Mouse (Mus musculus): ENCODE data around the gene Hbb-bt. TPM values are rescaled to one million over a fixed set of nuclear protein-coding genes. Genes with fewer than 3 reads are reported as not detected.
"Not testable (repeated sequence)": the region's sequence is repeated elsewhere in the genome, so short reads cannot be mapped to it uniquely, and the experiment has no call there.

The Hbb-bt gene
- polyA plus RNA-seq, 1 experiment from 2014 or later = 1,868 TPM

DNA sequence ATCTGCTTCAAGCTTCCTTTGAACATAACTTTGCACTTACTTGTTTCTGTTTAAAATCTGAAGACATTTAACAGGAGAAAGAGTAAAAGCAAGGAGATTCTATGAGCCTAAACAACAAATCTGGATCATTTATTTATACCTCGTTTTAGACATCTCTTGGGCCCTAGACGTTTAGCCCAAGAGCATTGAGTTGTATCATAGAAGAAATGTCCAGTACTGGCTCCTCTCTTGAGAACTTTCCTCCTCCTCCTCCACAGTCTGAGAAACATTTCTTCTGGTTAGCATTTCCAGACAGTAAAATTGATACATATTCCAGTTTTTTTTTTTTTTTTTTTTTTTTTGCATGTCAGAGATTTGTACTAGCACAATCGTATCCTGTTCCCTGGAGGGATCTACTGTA lies 22.1 kb downstream of the Hbb-bt start, which contains the start of gene Olfr67:
Gene Olfr67 (minus strand): TSS at position 101 of the 400 bp plus-strand sequence.
- ATAC-seq (replicated peaks; ENCODE audit: low FRiP score, low TSS enrichment, low read depth) (no peak), DNase-seq (ENCODE audit: low spot score) (no peak)
- no peak within 1 kb of the TSS for H3K9ac ChIP-seq (ENCODE audit: low read length)
- no peaks in the 10 kb centered on the region for H3K27me3 ChIP-seq (replicated peaks; ENCODE audit: control insufficient read depth, insufficient read depth, low read length)
- H3K36me3 ChIP-seq (ENCODE audit: control insufficient read depth, insufficient read depth, low read length) = no peaks in the 10 kb centered on the region
- no peaks in the 10 kb centered on the region for H3K4me1 ChIP-seq (replicated peaks; ENCODE audit: control insufficient read depth, insufficient read depth, low read length)
- H3K4me2 ChIP-seq (ENCODE audit: low read length) = no peak within 1 kb of the TSS
- no peak within 1 kb of the TSS for H3K4me3 ChIP-seq (ENCODE audit: low read depth, low read length)
- WGBS = 69% methylated on average over 3 of the region's 3 CpGs
- no peak within 1 kb of the TSS for H3K27ac ChIP-seq (ENCODE audit: low read depth)
- H3K9me3 ChIP-seq (ENCODE audit: control insufficient read depth, low read length) = no peaks in the 10 kb centered on the region

DNA sequence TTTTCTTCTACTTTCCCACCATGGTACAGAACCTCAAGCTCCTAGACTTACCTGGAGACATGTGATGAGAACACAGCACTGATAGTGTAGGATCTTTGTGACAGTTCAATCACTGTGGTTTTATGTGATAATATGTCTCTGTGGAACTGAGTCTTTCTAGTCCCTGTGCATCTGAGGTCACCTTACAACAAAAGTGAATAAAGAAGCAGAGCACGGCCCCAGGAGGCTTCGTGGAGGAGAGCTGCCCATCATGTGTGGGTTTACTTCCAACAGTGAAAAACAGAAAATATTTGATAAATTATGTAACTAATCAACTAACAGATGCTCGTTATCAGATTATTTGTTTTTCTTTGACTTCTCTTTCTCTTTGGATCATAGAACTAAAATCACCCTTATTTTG lies 34.2 kb downstream of the Hbb-bt start, which contains the start of gene Olfr68:
Gene Olfr68 (minus strand): TSS at position 101 of the 400 bp plus-strand sequence.
- Histone ChIP-seq H3K27me3 (replicated peaks; ENCODE audit: control insufficient read depth, insufficient read depth, low read length) (no peaks in the 10 kb centered on the region), H3K4me2 (ENCODE audit: low read length) (no peak within 1 kb of the TSS), H3K27ac (ENCODE audit: low read depth) (no peak within 1 kb of the TSS), H3K4me3 (ENCODE audit: low read depth, low read length) (no peak within 1 kb of the TSS), H3K4me1 (replicated peaks; ENCODE audit: control insufficient read depth, insufficient read depth, low read length) (no peaks in the 10 kb centered on the region), H3K9me3 (ENCODE audit: control insufficient read depth, low read length) (no peaks in the 10 kb centered on the region), H3K9ac (ENCODE audit: low read length) (no peak within 1 kb of the TSS), H3K36me3 (ENCODE audit: control insufficient read depth, insufficient read depth, low read length) (no peaks in the 10 kb centered on the region)
- 75% methylated on average over 3 of the region's 3 CpGs for WGBS
- ATAC-seq (replicated peaks; ENCODE audit: low FRiP score, low TSS enrichment, low read depth) = no peak
- DNase-seq (ENCODE audit: low spot score) = no peak

DNA sequence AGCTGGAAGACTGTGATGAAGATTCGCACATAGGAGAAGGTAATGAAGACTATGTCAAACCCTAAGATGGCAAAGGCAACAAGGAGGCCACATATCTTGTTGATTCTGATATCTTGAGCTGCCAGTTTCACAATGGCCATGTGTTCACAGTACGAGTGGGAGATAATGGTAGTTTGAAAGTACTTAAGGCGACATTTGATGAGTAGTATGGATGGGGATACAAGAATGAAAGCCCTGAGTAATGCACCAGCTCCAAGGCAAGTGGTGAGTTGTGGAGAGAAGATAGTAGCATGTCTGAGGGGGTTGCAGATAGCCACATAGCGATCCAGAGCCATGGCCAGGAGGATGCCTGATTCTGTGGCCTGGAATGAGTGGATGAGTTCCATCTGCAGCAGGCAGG lies 36.1 kb downstream of the Hbb-bt start:
- H3K4me1 ChIP-seq (replicated peaks; ENCODE audit: control insufficient read depth, insufficient read depth, low read length); H3K9ac ChIP-seq (ENCODE audit: low read length); H3K9me3 ChIP-seq (ENCODE audit: control insufficient read depth, low read length); H3K27ac ChIP-seq (ENCODE audit: low read depth); H3K4me2 ChIP-seq (ENCODE audit: low read length); H3K36me3 ChIP-seq (ENCODE audit: control insufficient read depth, insufficient read depth, low read length); H3K4me3 ChIP-seq (ENCODE audit: low read depth, low read length); ATAC-seq (replicated peaks; ENCODE audit: low FRiP score, low TSS enrichment, low read depth); DNase-seq (ENCODE audit: low spot score); H3K27me3 ChIP-seq (replicated peaks; ENCODE audit: control insufficient read depth, insufficient read depth, low read length): not testable (repeated sequence)
- WGBS = 79% methylated on average over 4 of the region's 4 CpGs

DNA sequence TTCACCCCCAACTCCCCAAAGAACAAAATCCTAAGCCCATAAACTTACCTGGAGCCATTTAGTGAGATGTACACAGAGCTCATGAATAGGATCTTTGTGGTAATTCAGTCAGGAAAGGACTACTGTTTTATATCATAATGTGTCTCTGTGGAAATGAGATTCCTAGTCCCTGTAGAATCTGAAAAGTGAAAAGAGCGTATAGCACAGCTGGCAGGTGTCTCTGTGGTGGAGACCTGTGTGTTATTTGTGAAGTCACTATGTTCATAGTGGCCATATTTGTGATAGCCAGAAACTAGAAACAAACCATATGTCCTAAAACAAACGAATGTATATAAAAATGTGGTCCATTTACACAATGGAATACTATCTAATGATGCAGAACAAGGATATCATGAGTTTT lies 42.3 kb downstream of the Hbb-bt start, which contains the start of gene Olfr69:
Gene Olfr69 (minus strand): TSS at position 101 of the 400 bp plus-strand sequence.
- Histone ChIP-seq H3K9me3 (ENCODE audit: control insufficient read depth, low read length) (no peaks in the 10 kb centered on the region), H3K4me1 (replicated peaks; ENCODE audit: control insufficient read depth, insufficient read depth, low read length) (no peaks in the 10 kb centered on the region), H3K36me3 (ENCODE audit: control insufficient read depth, insufficient read depth, low read length) (no peaks in the 10 kb centered on the region), H3K4me2 (ENCODE audit: low read length) (no peak within 1 kb of the TSS), H3K27ac (ENCODE audit: low read depth) (no peak within 1 kb of the TSS), H3K4me3 (ENCODE audit: low read depth, low read length) (no peak within 1 kb of the TSS), H3K9ac (ENCODE audit: low read length) (no peak within 1 kb of the TSS), H3K27me3 (replicated peaks; ENCODE audit: control insufficient read depth, insufficient read depth, low read length) (no peaks in the 10 kb centered on the region)
- no peak for ATAC-seq (replicated peaks; ENCODE audit: low FRiP score, low TSS enrichment, low read depth)
- 81% methylated on average over 2 of the region's 2 CpGs for WGBS
- DNase-seq (ENCODE audit: low spot score) = no peak

DNA sequence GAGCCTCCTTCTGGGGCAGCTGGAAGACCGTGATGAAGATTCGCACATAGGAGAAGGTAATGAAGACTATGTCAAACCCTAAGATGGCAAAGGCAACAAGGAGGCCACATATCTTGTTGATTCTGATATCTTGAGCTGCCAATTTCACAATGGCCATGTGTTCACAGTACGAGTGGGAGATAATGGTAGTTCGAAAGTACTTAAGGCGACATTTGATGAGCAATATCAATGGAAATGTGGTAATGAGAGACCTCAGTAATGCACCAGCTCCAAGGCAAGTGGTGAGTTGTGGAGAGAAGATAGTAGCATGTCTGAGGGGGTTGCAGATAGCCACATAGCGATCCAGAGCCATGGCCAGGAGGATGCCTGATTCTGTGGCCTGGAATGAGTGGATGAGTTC lies 46.1 kb downstream of the Hbb-bt start:
- not testable (repeated sequence) for ATAC-seq (replicated peaks; ENCODE audit: low FRiP score, low TSS enrichment, low read depth); H3K4me3 ChIP-seq (ENCODE audit: low read depth, low read length); H3K4me2 ChIP-seq (ENCODE audit: low read length); DNase-seq (ENCODE audit: low spot score); H3K9me3 ChIP-seq (ENCODE audit: control insufficient read depth, low read length); H3K27me3 ChIP-seq (replicated peaks; ENCODE audit: control insufficient read depth, insufficient read depth, low read length); H3K9ac ChIP-seq (ENCODE audit: low read length); H3K27ac ChIP-seq (ENCODE audit: low read depth); H3K36me3 ChIP-seq (ENCODE audit: control insufficient read depth, insufficient read depth, low read length); H3K4me1 ChIP-seq (replicated peaks; ENCODE audit: control insufficient read depth, insufficient read depth, low read length)
- 94% methylated on average over 6 of the region's 6 CpGs for WGBS

Other genes with a start within 250 kb of the Hbb-bt start
- gene Olfr616, start 244.9 kb downstream of the Hbb-bt start, polyA plus RNA-seq (2014; fragmentation: Nextera tagmentation; extraction: Ambion mirVana) = not detected in 2 replicates
- not detected in 2 replicates for gene Olfr617, start 240.9 kb downstream of the Hbb-bt start, polyA plus RNA-seq (2014; fragmentation: Nextera tagmentation; extraction: Ambion mirVana)
- not detected in 2 replicates for gene Olfr618, start 223.9 kb downstream of the Hbb-bt start, polyA plus RNA-seq (2014; fragmentation: Nextera tagmentation; extraction: Ambion mirVana)
- gene Olfr619, start 213.4 kb downstream of the Hbb-bt start, polyA plus RNA-seq (2014; fragmentation: Nextera tagmentation; extraction: Ambion mirVana) = not detected in 2 replicates
- not detected in 2 replicates for gene Olfr620, start 201.5 kb downstream of the Hbb-bt start, polyA plus RNA-seq (2014; fragmentation: Nextera tagmentation; extraction: Ambion mirVana)
- not detected in 2 replicates for gene Olfr622, start 171.3 kb downstream of the Hbb-bt start, polyA plus RNA-seq (2014; fragmentation: Nextera tagmentation; extraction: Ambion mirVana)
- not detected in 2 replicates for gene Olfr623, start 150.3 kb downstream of the Hbb-bt start, polyA plus RNA-seq (2014; fragmentation: Nextera tagmentation; extraction: Ambion mirVana)
- gene Olfr624, start 142.8 kb downstream of the Hbb-bt start, polyA plus RNA-seq (2014; fragmentation: Nextera tagmentation; extraction: Ambion mirVana) = 0.03 TPM in 1 of 2 replicates, not detected in the other
- gene Olfr625-ps1, start 131.3 kb downstream of the Hbb-bt start, polyA plus RNA-seq (2014; fragmentation: Nextera tagmentation; extraction: Ambion mirVana) = not detected in 2 replicates
- gene Olfr243, start 99.3 kb downstream of the Hbb-bt start, polyA plus RNA-seq (2014; fragmentation: Nextera tagmentation; extraction: Ambion mirVana) = not detected in 2 replicates
- gene Olfr628, start 83.6 kb downstream of the Hbb-bt start, polyA plus RNA-seq (2014; fragmentation: Nextera tagmentation; extraction: Ambion mirVana) = not detected in 2 replicates
- not detected in 2 replicates for gene Olfr629, start 69.1 kb downstream of the Hbb-bt start, polyA plus RNA-seq (2014; fragmentation: Nextera tagmentation; extraction: Ambion mirVana)
- gene Olfr630, start 56.7 kb downstream of the Hbb-bt start, polyA plus RNA-seq (2014; fragmentation: Nextera tagmentation; extraction: Ambion mirVana) = not detected in 2 replicates
- gene Olfr69, start 42.4 kb downstream of the Hbb-bt start, polyA plus RNA-seq (2014; fragmentation: Nextera tagmentation; extraction: Ambion mirVana) = not detected in 2 replicates
- gene Olfr68, start 34.3 kb downstream of the Hbb-bt start, polyA plus RNA-seq (2014; fragmentation: Nextera tagmentation; extraction: Ambion mirVana) = not detected in 2 replicates
- not detected in 2 replicates for gene Olfr67, start 22.2 kb downstream of the Hbb-bt start, polyA plus RNA-seq (2014; fragmentation: Nextera tagmentation; extraction: Ambion mirVana)
- gene Hbb-bs, start 14.1 kb upstream of the Hbb-bt start, polyA plus RNA-seq (2014; fragmentation: Nextera tagmentation; extraction: Ambion mirVana) = 2,953 and 4,508 TPM in 2 replicates
- not detected in 2 replicates for gene Hbb-bh2, start 26.5 kb upstream of the Hbb-bt start, polyA plus RNA-seq (2014; fragmentation: Nextera tagmentation; extraction: Ambion mirVana)
- gene Hbb-bh1, start 29.2 kb upstream of the Hbb-bt start, polyA plus RNA-seq (2014; fragmentation: Nextera tagmentation; extraction: Ambion mirVana) = 4.9 and 8.3 TPM in 2 replicates
- 727 and 736 TPM in 2 replicates for gene Hbb-y, start 39.2 kb upstream of the Hbb-bt start, polyA plus RNA-seq (2014; fragmentation: Nextera tagmentation; extraction: Ambion mirVana)
- gene Olfr66, start 72.3 kb upstream of the Hbb-bt start, polyA plus RNA-seq (2014; fragmentation: Nextera tagmentation; extraction: Ambion mirVana) = not detected in 2 replicates
- not detected in 2 replicates for gene Olfr64, start 80.5 kb upstream of the Hbb-bt start, polyA plus RNA-seq (2014; fragmentation: Nextera tagmentation; extraction: Ambion mirVana)
- not detected in 2 replicates for gene Olfr65, start 89.5 kb upstream of the Hbb-bt start, polyA plus RNA-seq (2014; fragmentation: Nextera tagmentation; extraction: Ambion mirVana)
- not detected in 2 replicates for gene Olfr631, start 114.8 kb upstream of the Hbb-bt start, polyA plus RNA-seq (2014; fragmentation: Nextera tagmentation; extraction: Ambion mirVana)
- gene Olfr632, start 120.4 kb upstream of the Hbb-bt start, polyA plus RNA-seq (2014; fragmentation: Nextera tagmentation; extraction: Ambion mirVana) = not detected in 2 replicates
- not detected in 2 replicates for gene Olfr633, start 130.4 kb upstream of the Hbb-bt start, polyA plus RNA-seq (2014; fragmentation: Nextera tagmentation; extraction: Ambion mirVana)
- not detected in 2 replicates for gene Olfr635, start 157.2 kb upstream of the Hbb-bt start, polyA plus RNA-seq (2014; fragmentation: Nextera tagmentation; extraction: Ambion mirVana)
- not detected in 2 replicates for gene Olfr638, start 184.8 kb upstream of the Hbb-bt start, polyA plus RNA-seq (2014; fragmentation: Nextera tagmentation; extraction: Ambion mirVana)
- 0.04 TPM in 1 of 2 replicates, not detected in the other for gene Olfr639, start 203.3 kb upstream of the Hbb-bt start, polyA plus RNA-seq (2014; fragmentation: Nextera tagmentation; extraction: Ambion mirVana)
- not detected in 2 replicates for gene Olfr640, start 211.6 kb upstream of the Hbb-bt start, polyA plus RNA-seq (2014; fragmentation: Nextera tagmentation; extraction: Ambion mirVana)
- not detected in 2 replicates for gene Olfr641, start 221.4 kb upstream of the Hbb-bt start, polyA plus RNA-seq (2014; fragmentation: Nextera tagmentation; extraction: Ambion mirVana)
- not detected in 2 replicates for gene Olfr642, start 238.7 kb upstream of the Hbb-bt start, polyA plus RNA-seq (2014; fragmentation: Nextera tagmentation; extraction: Ambion mirVana)
- not detected in 2 replicates for gene 4930516K23Rik, start 247.4 kb upstream of the Hbb-bt start, polyA plus RNA-seq (2014; fragmentation: Nextera tagmentation; extraction: Ambion mirVana)

Measured in intestine, embryonic 14.5 days (tissue).